Mouse (Mus musculus): ENCODE results near the gene Cped1. TPM values are rescaled to one million over a fixed set of nuclear protein-coding genes. Genes with fewer than 3 reads are reported as not detected.
A peak's percentile ranks its signal among the peaks of the same experiment; 100 is the strongest.

The Cped1 gene
- polyA plus RNA-seq, 1 experiment from 2014 or later: 42.0 TPM

DNA sequence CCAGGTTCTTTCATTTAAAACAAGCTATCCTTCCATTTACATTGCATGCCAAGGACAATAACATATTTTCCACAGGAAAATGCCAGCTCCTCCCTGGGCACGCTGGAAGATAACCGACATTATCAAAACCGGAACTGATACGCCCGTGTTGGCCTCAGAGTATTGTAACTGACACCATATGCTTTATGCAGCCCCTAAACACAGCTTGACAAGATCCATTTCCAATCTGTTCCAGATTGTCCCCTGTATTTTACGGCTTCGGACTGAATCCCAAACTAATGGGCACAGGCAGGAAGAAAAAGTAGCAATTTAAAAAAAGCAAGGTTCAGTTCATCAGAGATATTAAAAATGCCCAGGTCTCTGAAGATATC is 220.0 kb downstream of the Cped1 start:
- DNase-seq (no peak), ATAC-seq (ENCODE audit: insufficient read depth) (no peak)
- Histone ChIP-seq H3K27me3 (ENCODE audit: insufficient read depth, low read length) (no peaks in the 10 kb centered on the region), H3K4me3 (ENCODE audit: low read depth, low read length) (no peak overlapping the region), H3K4me1 (ENCODE audit: insufficient read depth) (no peaks in the 10 kb centered on the region), H3K36me3 (ENCODE audit: insufficient read depth) (no peaks in the 10 kb centered on the region), H3K9ac (no peak overlapping the region), H3K27ac (ENCODE audit: low read depth) (no peak overlapping the region), H3K9me3 (ENCODE audit: low read depth, low read length) (no peaks in the 10 kb centered on the region), H3K4me2 (peak overlapping the region; percentile 35; the same call in 1 of the 2 replicates)
- no peak for TF ChIP-seq CTCF (IDR thresholded peaks at IDR 0.05; ENCODE audit: low read depth)
- WGBS: 53% methylated on average over 7 of the region's 7 CpGs

DNA sequence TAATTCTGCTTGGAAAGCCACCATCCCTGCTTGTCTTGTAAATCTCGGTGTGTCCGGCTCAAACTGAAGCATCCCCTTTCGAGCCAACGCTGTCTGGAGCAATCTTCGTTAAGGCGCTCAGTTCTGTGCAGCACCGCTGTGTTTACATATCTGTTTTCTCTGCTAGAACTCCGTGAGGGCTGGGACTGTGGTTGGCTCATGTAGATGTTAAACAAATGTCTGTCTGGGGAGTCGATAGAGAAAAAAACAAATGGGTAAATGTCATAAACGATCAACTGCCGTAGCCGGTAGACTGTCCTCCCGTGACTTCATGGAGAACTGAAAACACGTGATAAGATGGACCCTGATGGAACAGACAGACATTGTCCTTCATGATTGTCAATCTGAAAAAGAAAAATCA is 220.5 kb downstream of the Cped1 start:
- no peak overlapping the region for H3K4me3 ChIP-seq (ENCODE audit: low read depth, low read length)
- no peaks in the 10 kb centered on the region for H3K27me3 ChIP-seq (ENCODE audit: insufficient read depth, low read length)
- ATAC-seq (ENCODE audit: insufficient read depth) (peak; percentile 70; the same call in 1 of the 2 replicates), DNase-seq (peak; percentile 46)
- H3K9me3 ChIP-seq (ENCODE audit: low read depth, low read length): no peaks in the 10 kb centered on the region
- no peaks in the 10 kb centered on the region for H3K4me1 ChIP-seq (ENCODE audit: insufficient read depth)
- H3K36me3 ChIP-seq (ENCODE audit: insufficient read depth): no peaks in the 10 kb centered on the region
- peak overlapping the region; percentile 35; the same call in 1 of the 2 replicates for H3K4me2 ChIP-seq
- TF ChIP-seq CTCF (IDR thresholded peaks at IDR 0.05; ENCODE audit: low read depth): no peak
- no peak overlapping the region for H3K9ac ChIP-seq
- 36% methylated on average over 14 of the region's 14 CpGs for WGBS
- H3K27ac ChIP-seq (ENCODE audit: low read depth): no peak overlapping the region

DNA sequence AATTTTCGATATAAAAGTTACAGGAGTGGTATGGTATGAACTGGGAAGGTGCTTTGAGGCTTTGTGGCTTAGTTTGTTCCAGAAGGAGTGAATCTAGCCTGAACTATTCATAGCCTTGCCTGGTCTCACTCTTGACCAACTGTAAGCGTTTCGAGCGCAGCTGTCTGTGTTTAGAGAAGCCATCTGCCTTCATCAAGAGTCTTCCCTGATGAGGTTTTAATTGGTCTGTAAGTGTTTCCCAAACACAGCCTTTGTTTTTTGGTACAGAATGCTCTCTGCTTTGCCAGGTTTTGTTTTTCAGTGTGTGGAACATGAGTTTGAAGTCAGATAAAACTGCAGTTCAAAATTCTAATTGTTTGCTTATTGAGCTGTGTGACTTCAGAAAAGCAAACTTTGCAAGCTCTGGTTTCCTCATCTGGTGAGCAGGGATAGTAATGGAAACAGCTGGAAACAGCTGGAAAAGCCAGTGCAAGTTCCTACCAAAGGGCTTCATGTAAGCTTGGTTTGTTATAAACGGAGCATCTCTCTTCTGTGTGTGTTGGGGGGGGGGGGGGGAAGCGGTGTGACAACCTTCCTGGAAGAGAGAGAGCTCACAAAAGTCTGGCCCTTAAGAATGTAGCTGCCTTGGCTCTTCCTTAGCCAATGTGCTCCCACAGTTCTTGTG is 221.0 kb downstream of the Cped1 start:
- H3K4me3 ChIP-seq (ENCODE audit: low read depth, low read length): no peak overlapping the region
- no peak for TF ChIP-seq CTCF (IDR thresholded peaks at IDR 0.05; ENCODE audit: low read depth)
- H3K27ac ChIP-seq (ENCODE audit: low read depth): no peak overlapping the region
- WGBS: 52% methylated on average over 6 of the region's 6 CpGs
- H3K36me3 ChIP-seq (ENCODE audit: insufficient read depth): no peaks in the 10 kb centered on the region
- H3K9ac ChIP-seq: no peak overlapping the region
- H3K9me3 ChIP-seq (ENCODE audit: low read depth, low read length): no peaks in the 10 kb centered on the region
- no peaks in the 10 kb centered on the region for H3K4me1 ChIP-seq (ENCODE audit: insufficient read depth)
- no peaks in the 10 kb centered on the region for H3K27me3 ChIP-seq (ENCODE audit: insufficient read depth, low read length)
- H3K4me2 ChIP-seq: peak overlapping the region; percentile 35; the same call in 1 of the 2 replicates
- peak; percentile 76 for DNase-seq
- ATAC-seq (ENCODE audit: insufficient read depth): peak; percentile 74

- Histone ChIP-seq H3K27ac (ENCODE audit: low read depth) (no peak overlapping the region), H3K9ac (no peak overlapping the region), H3K36me3 (ENCODE audit: insufficient read depth) (no peaks in the 10 kb centered on the region; the same call in 1 of the 2 replicates), H3K9me3 (ENCODE audit: low read depth, low read length) (no peaks in the 10 kb centered on the region), H3K4me1 (ENCODE audit: insufficient read depth) (no peaks in the 10 kb centered on the region), H3K4me3 (ENCODE audit: low read depth, low read length) (no peak overlapping the region), H3K27me3 (ENCODE audit: insufficient read depth, low read length) (no peaks in the 10 kb centered on the region), H3K4me2 (no peak overlapping the region)
- ATAC-seq (ENCODE audit: insufficient read depth) (no peak), DNase-seq (no peak)
- 83% methylated on average over 6 of the region's 6 CpGs for WGBS
- no peak for TF ChIP-seq CTCF (IDR thresholded peaks at IDR 0.05; ENCODE audit: low read depth)
Measured at GRCm38 (mm10) chr6:22212158-22212557, 226.4 kb downstream of the Cped1 start.

DNA sequence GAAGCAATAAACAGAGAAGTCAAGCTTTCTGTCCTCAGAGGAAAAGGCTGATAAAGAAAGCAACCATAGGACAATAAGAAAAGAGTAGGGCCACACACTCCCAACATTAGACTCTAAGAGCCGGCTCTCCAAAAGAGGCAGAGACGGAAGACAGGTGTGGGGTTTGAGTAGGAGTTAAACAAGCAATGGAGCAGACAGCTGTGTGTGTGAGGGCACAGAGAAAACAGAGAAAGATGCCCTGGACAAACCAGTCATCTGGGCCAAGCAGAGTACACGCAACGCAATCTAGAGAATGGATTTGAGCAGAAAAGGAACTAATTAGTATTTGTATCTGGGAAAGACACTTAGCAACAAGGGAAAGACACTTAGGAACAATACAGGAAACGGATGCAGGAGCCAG is 227.5 kb downstream of the Cped1 start:
- H3K4me3 ChIP-seq (ENCODE audit: low read depth, low read length): no peak overlapping the region
- WGBS: 87% methylated on average over 5 of the region's 5 CpGs
- no peak overlapping the region for H3K27ac ChIP-seq (ENCODE audit: low read depth)
- H3K9me3 ChIP-seq (ENCODE audit: low read depth, low read length): no peaks in the 10 kb centered on the region
- no peaks in the 10 kb centered on the region; the same call in 1 of the 2 replicates for H3K36me3 ChIP-seq (ENCODE audit: insufficient read depth)
- ATAC-seq (ENCODE audit: insufficient read depth) (no peak), DNase-seq (no peak)
- no peak for TF ChIP-seq CTCF (IDR thresholded peaks at IDR 0.05; ENCODE audit: low read depth)
- H3K27me3 ChIP-seq (ENCODE audit: insufficient read depth, low read length): no peaks in the 10 kb centered on the region
- no peak overlapping the region for H3K9ac ChIP-seq
- no peaks in the 10 kb centered on the region for H3K4me1 ChIP-seq (ENCODE audit: insufficient read depth)
- no peak overlapping the region for H3K4me2 ChIP-seq

GRCm38 (mm10) chr6:22213813-22214212 is 228.1 kb downstream of the Cped1 start:
- H3K4me2 ChIP-seq: no peak overlapping the region
- ATAC-seq (ENCODE audit: insufficient read depth): no peak
- no peak overlapping the region for H3K9ac ChIP-seq
- no peak overlapping the region for H3K27ac ChIP-seq (ENCODE audit: low read depth)
- H3K36me3 ChIP-seq (ENCODE audit: insufficient read depth): no peaks in the 10 kb centered on the region; the same call in 1 of the 2 replicates
- no peak overlapping the region for H3K4me3 ChIP-seq (ENCODE audit: low read depth, low read length)
- 63% methylated on average over 3 of the region's 3 CpGs for WGBS
- H3K27me3 ChIP-seq (ENCODE audit: insufficient read depth, low read length): no peaks in the 10 kb centered on the region
- no peaks in the 10 kb centered on the region for H3K9me3 ChIP-seq (ENCODE audit: low read depth, low read length)
- no peaks in the 10 kb centered on the region for H3K4me1 ChIP-seq (ENCODE audit: insufficient read depth)
- no peak for TF ChIP-seq CTCF (IDR thresholded peaks at IDR 0.05; ENCODE audit: low read depth)
- no peak for DNase-seq

DNA sequence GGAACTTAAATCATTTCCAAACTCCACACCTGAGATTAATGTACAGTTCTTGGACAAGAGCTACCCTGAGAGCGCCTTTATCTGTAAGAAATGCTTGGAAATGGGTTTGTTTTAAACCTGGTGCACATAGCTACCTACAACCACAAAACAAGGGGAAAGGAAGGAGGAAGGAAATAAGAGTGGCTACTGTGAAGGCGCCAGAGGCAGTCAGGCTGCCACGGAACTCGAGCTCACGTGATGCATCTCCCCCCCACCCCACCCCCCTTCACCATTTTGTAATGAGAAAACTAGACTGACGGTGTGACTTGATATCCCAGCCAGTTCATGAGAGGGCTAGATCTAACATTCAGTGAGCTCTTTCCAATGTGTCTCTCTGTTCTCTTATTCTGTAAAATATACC is 228.9 kb downstream of the Cped1 start:
- Histone ChIP-seq H3K9me3 (ENCODE audit: low read depth, low read length) (no peaks in the 10 kb centered on the region), H3K27me3 (ENCODE audit: insufficient read depth, low read length) (no peaks in the 10 kb centered on the region), H3K4me2 (no peak overlapping the region), H3K4me1 (ENCODE audit: insufficient read depth) (no peaks in the 10 kb centered on the region), H3K4me3 (ENCODE audit: low read depth, low read length) (no peak overlapping the region), H3K36me3 (ENCODE audit: insufficient read depth) (no peaks in the 10 kb centered on the region; the same call in 1 of the 2 replicates), H3K9ac (no peak overlapping the region), H3K27ac (ENCODE audit: low read depth) (no peak overlapping the region)
- DNase-seq: no peak
- 71% methylated on average over 6 of the region's 6 CpGs for WGBS
- TF ChIP-seq CTCF (IDR thresholded peaks at IDR 0.05; ENCODE audit: low read depth): no peak
- ATAC-seq (ENCODE audit: insufficient read depth): no peak
